Mouse (Mus musculus) ES-E14 (cell line): ENCODE results near the gene Afap1. TPM values are rescaled to one million over a fixed set of nuclear protein-coding genes. Genes with fewer than 3 reads are reported as not detected.

ENCODE experiments used
- DNase-seq: peaks from one replicate; pipeline ENCODE4 v3.0.0-alpha.2; 2013; ENCODE audit warnings: low read depth, low spot score
- H3K27ac ChIP-seq: 2 replicates; pipeline ENCODE4 v1.5.1; 2012; ENCODE audit warnings: low read depth, mild to moderate bottlenecking, low read length, moderate library complexity, mixed read lengths; ENCODE audit not compliant: poor library complexity, insufficient read depth, severe bottlenecking
- H3K36me3 ChIP-seq: 2 replicates; pipeline ENCODE4 v1.6.1; 2012; ENCODE audit warnings: mild to moderate bottlenecking, low read length, moderate library complexity, mixed read lengths; ENCODE audit not compliant: control insufficient read depth, poor library complexity, insufficient read depth, severe bottlenecking
- H3K4me1 ChIP-seq, 2 experiments: fragments of 150-350 bp in 1 of 2; sonication (generic) in 1 of 2; 2 replicates each; pipeline ENCODE4 v1.6.1; 2012; ENCODE audit warnings: low read length in 2 of 2, mild to moderate bottlenecking in 1 of 2, mixed read lengths in 1 of 2; ENCODE audit not compliant: control insufficient read depth in 2 of 2, insufficient read depth in 2 of 2, poor library complexity in 1 of 2
- H3K4me3 ChIP-seq, 2 experiments: fragments of 150-350 bp in 1 of 2; sonication (generic) in 1 of 2; 2 replicates each; pipeline ENCODE4 v1.5.1; 2012; ENCODE audit warnings: low read length in 2 of 2, low read depth in 1 of 2, mild to moderate bottlenecking in 1 of 2, mixed read lengths in 1 of 2; ENCODE audit not compliant: insufficient read depth in 1 of 2, poor library complexity in 1 of 2, severe bottlenecking in 1 of 2
- H3K9ac ChIP-seq: 2 replicates; pipeline ENCODE4 v1.6.1; 2012; ENCODE audit warnings: low read depth, mild to moderate bottlenecking, low read length, mixed read lengths; ENCODE audit not compliant: poor library complexity, insufficient read depth, severe bottlenecking
- H3K9me3 ChIP-seq: fragments of 150-350 bp; sonication (generic); 2 replicates; pipeline ENCODE4 v1.6.1; 2012; ENCODE audit warnings: low read depth, mild to moderate bottlenecking, low read length; ENCODE audit not compliant: control insufficient read depth, insufficient read depth
- CHD2 ChIP-seq: IDR thresholded peaks from 2 replicates; pipeline ENCODE4 v1.6.1; 2014; ENCODE audit warnings: mild to moderate bottlenecking, low read depth, low read length, inconsistent platforms
- HCFC1 ChIP-seq: IDR thresholded peaks from 2 replicates; pipeline ENCODE4 v1.6.1; 2012; ENCODE audit warnings: low read length, inconsistent platforms, borderline replicate concordance; ENCODE audit not compliant: insufficient read depth
- MAFK ChIP-seq: IDR thresholded peaks from 2 replicates; pipeline ENCODE4 v1.6.1; 2014; ENCODE audit warnings: mild to moderate bottlenecking, low read depth, low read length, inconsistent platforms; ENCODE audit not compliant: insufficient read depth
- ZC3H11A ChIP-seq: IDR thresholded peaks from 2 replicates; pipeline ENCODE4 v1.6.1; 2012; ENCODE audit warnings: low read depth, mild to moderate bottlenecking, inconsistent platforms, low read length, borderline replicate concordance
- ZNF384 ChIP-seq: IDR thresholded peaks from 2 replicates; pipeline ENCODE4 v1.6.1; 2012; ENCODE audit warnings: low read depth, low read length, inconsistent platforms
- in situ Hi-C, 2 experiments: fragments of 600-800 bp; cut with MboI; formaldehyde crosslinking; loops; one replicate each; pipeline ENCODE4 v1.15.1; 2025; ENCODE audit warnings: low sequenced_read_pairs in 2 of 2, inconsistent platforms in 1 of 2; ENCODE audit not compliant: unreplicated experiment in 2 of 2
- total RNA-seq: library from RNA; depleted of rRNA; stranded (reverse); fragments of 300-350 nt; gene quantifications from 2 replicates; pipeline ENCODE4 v1.2.3, GENCODE M21; 2012

Gene Afap1
- total RNA-seq, 1 experiment: 13.7 TPM

GRCm38 (mm10) chr5:35888959-35889358 is 4.2 kb upstream of the Afap1 start:
- H3K4me1 ChIP-seq: no peaks in the 10 kb centered on the region; a peak in 2 of 4 replicates
- DNase-seq: no peak
- no peaks in the 10 kb centered on the region for H3K9me3 ChIP-seq
- peak; percentile 55; the same call in 1 of the 2 replicates for TF ChIP-seq ZC3H11A
- no peak for TF ChIP-seq HCFC1
- no peak overlapping the region for H3K4me3 ChIP-seq
- H3K36me3 ChIP-seq: no peaks in the 10 kb centered on the region
- in situ Hi-C loops: loop anchor here in 1 of 2 experiments (5.0 kb wide), 1 partner anchor 83 kb away; no protein-coding TSS in a partner anchor
- H3K27ac ChIP-seq: no peak overlapping the region
- no peak overlapping the region for H3K9ac ChIP-seq

- in situ Hi-C loops: loop anchor here in 1 of 2 experiments (5.0 kb wide), 1 partner anchor 83 kb away; no protein-coding TSS in a partner anchor
- no peak for DNase-seq
- Histone ChIP-seq H3K36me3 (no peaks in the 10 kb centered on the region), H3K9ac (no peak overlapping the region), H3K4me3 (no peak overlapping the region), H3K9me3 (no peaks in the 10 kb centered on the region), H3K4me1 (peaks cover 0 to 4% of the 10 kb centered on the region in 2 experiments; a peak in 2 of 4 replicates), H3K27ac (no peak overlapping the region)
- TF ChIP-seq MAFK: no peak
- TF ChIP-seq ZC3H11A: no peak
- no peak for TF ChIP-seq HCFC1
- no peak for TF ChIP-seq ZNF384
- TF ChIP-seq CHD2: no peak
These were observed 3.5 kb upstream of the Afap1 start for GRCm38 (mm10) chr5:35889641-35890040.

- Histone ChIP-seq H3K9me3 (no peaks in the 10 kb centered on the region), H3K9ac (no peak overlapping the region), H3K36me3 (no peaks in the 10 kb centered on the region), H3K27ac (no peak overlapping the region), H3K4me1 (peaks cover 0 to 4% of the 10 kb centered on the region in 2 experiments; a peak in 2 of 4 replicates), H3K4me3 (no peak overlapping the region)
- no peak for TF ChIP-seq ZNF384
- no peak for TF ChIP-seq MAFK
- TF ChIP-seq HCFC1: no peak
- TF ChIP-seq CHD2: no peak
- TF ChIP-seq ZC3H11A: no peak
- in situ Hi-C loops: no loop called here
- no peak for DNase-seq
These were observed 2.0 kb upstream of the Afap1 start for GRCm38 (mm10) chr5:35890985-35891730.

- no peak for TF ChIP-seq ZNF384
- no peak for TF ChIP-seq HCFC1
- TF ChIP-seq MAFK: no peak
- no peak for TF ChIP-seq CHD2
- no peak for TF ChIP-seq ZC3H11A
- H3K27ac ChIP-seq: no peak overlapping the region
- no peaks in the 10 kb centered on the region for H3K36me3 ChIP-seq
- in situ Hi-C loops: no loop called here
- no peak overlapping the region for H3K4me3 ChIP-seq
- no peak for DNase-seq
- H3K9me3 ChIP-seq: no peaks in the 10 kb centered on the region
- no peak overlapping the region for H3K9ac ChIP-seq
- peaks cover 0 to 4% of the 10 kb centered on the region in 2 experiments; a peak in 2 of 4 replicates for H3K4me1 ChIP-seq
These were observed 756 bp upstream of the Afap1 start for GRCm38 (mm10) chr5:35892363-35892762.

- Histone ChIP-seq H3K27ac (no peak overlapping the region), H3K9ac (peak overlapping the region; percentile 78), H3K4me1 (peaks cover 0 to 4% of the 10 kb centered on the region in 2 experiments; a peak in 2 of 4 replicates), H3K9me3 (no peaks in the 10 kb centered on the region), H3K36me3 (no peaks in the 10 kb centered on the region), H3K4me3 (peak overlapping the region; percentile 68 to 77)
- DNase-seq: no peak
- in situ Hi-C loops: no loop called here
- TF ChIP-seq MAFK (no peak), ZC3H11A (no peak), ZNF384 (no peak), CHD2 (no peak), HCFC1 (no peak)
These were observed 714 bp downstream of the Afap1 start for GRCm38 (mm10) chr5:35893805-35894260.
